Mouse (Mus musculus): Measurements from ENCODE around the gene Casp7.
"Not testable (repeated sequence)": the region's sequence is repeated elsewhere in the genome, so short reads cannot be mapped to it uniquely, and the experiment has no call there.

Gene Casp7

GRCm38 (mm10) chr19:56396669-56397621 lies at the start of gene Casp7:
Gene Casp7 (plus strand): TSS chr19:56397129.
- peak; percentile 49 for DNase-seq (ENCODE audit: low spot score)

- no peak for DNase-seq (ENCODE audit: low spot score)
Measured at GRCm38 (mm10) chr19:56349295-56349694, 47.6 kb upstream of the Casp7 start.

- DNase-seq (ENCODE audit: low spot score): no peak
Measured at GRCm38 (mm10) chr19:56353689-56354088, 43.2 kb upstream of the Casp7 start.

GRCm38 (mm10) chr19:56355201-56355600 lies 41.7 kb upstream of the Casp7 start:
- DNase-seq (ENCODE audit: low spot score): no peak

DNA sequence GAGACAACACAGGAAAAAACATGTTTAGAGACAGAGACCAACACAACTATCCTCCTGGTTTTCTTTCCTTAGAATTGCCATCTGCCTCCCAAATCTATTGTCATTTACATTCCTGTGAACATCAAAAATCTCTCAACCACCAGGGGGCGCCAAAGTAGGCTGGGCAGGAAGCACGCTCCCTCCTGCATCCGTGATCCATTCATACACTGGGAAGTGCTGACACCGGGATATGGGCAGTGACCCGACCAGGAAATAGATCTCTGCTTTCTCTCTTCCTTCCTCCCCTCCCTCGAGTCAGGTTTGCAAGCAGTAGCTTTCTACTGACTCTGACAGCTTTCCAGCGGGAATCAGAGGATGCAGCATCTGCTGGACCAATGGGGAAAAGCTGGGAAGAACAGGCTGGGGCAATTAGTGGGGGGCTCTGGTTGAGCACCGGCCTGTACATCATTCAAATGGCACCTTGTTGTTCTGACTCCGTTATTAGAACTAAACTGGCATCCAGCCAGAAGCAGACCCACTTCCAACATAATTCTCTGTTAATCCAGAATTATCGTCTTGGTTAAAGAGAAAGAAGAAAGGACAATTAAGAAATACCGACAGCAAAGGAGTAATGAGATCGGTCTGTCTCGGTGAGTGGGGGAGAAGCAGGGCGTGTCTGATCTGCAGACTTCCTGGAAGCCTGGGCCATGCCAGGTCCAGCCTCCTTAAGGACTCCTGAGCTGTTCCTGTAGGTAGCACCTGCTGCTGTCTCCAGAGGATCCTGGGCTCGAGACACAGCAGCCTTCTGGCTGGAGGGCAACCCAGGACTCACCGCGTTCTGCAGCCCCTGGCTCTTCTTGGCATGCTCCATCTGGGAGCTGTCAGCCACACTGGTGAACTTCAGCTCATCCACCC lies 40.2 kb upstream of the Casp7 start:
- no peak for DNase-seq (ENCODE audit: low spot score)

DNA sequence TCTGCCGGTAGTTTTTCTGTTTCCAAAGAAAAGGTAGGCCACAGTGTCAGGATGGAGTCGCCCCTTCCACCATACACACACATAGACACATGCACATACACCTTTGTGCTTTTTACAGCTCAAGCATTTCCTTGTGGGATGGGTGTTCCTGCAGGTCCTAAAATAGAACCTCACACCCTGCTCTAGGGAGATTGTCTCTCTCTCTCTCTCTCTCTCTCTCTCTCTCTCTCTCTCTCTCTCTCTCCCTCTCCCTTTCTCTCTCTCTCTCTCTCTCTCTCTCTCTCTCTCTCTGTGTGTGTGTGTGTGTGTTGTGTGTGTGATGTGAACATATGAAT lies 39.6 kb upstream of the Casp7 start:
- not testable (repeated sequence) for DNase-seq (ENCODE audit: low spot score)

- DNase-seq (ENCODE audit: low spot score): no peak
Measured at GRCm38 (mm10) chr19:56358890-56359289, 38.0 kb upstream of the Casp7 start.

DNA sequence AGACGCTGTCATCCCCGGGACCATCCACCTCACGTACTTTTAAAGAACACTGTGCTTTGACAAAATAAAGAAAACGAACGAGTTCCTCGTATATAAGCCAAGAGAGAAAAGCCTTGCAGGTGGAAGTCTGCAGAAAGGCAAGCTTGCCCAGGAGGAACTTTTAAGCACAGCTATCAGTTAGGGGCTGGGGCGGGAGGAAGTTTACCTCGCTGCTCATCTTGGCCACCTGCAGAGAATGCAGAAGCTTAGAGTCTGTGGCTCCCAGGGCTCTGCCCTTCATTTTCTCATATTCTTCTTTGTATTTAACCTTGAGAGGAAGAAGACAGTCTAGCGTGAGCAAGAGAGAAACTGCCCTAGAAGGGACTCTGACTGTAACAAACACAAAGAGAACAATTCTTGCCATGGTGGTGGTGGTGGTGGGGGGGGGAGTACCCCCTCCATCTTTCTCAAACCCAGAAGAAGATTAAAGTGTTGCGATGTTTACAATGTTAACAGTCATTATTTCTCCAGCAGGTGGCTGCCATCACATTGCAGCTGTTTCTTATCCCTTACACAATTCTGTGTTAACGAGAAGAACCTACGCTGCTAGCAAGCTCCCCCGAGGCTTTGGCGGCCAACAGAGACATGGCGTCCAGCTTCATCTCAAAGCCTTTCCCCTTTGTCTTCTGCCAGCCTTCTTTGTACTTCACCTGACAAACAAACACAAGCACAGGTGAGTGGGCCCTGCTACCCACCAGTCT lies 33.0 kb upstream of the Casp7 start:
- DNase-seq (ENCODE audit: low spot score): no peak

GRCm38 (mm10) chr19:56364563-56364962 lies 32.4 kb upstream of the Casp7 start:
- no peak for DNase-seq (ENCODE audit: low spot score)

GRCm38 (mm10) chr19:56366168-56366567 lies 30.8 kb upstream of the Casp7 start:
- no peak for DNase-seq (ENCODE audit: low spot score)

- no peak for DNase-seq (ENCODE audit: low spot score)
Measured at GRCm38 (mm10) chr19:56366625-56367024, 30.3 kb upstream of the Casp7 start.

DNA sequence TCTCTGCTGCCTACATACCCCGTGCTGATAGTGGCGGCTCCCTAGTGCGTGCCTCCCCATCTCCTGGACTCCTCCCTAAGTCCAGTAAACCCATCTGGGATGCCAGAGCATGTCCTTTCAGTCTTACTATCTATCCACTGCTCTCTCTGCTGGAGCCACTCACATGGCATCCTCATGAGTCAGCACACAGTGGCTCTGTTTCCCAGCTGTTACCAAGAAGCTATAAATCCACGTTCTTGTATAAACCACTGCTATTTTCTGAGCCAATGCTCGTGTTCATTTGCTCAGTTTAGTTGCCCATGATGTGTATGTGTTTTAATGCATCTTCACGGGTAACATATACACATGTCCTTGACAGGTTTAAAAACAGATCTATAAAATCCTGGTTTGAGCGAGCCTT lies 29.2 kb upstream of the Casp7 start:
- no peak for DNase-seq (ENCODE audit: low spot score)

GRCm38 (mm10) chr19:56368912-56369311 lies 28.0 kb upstream of the Casp7 start:
- no peak for DNase-seq (ENCODE audit: low spot score)

DNA sequence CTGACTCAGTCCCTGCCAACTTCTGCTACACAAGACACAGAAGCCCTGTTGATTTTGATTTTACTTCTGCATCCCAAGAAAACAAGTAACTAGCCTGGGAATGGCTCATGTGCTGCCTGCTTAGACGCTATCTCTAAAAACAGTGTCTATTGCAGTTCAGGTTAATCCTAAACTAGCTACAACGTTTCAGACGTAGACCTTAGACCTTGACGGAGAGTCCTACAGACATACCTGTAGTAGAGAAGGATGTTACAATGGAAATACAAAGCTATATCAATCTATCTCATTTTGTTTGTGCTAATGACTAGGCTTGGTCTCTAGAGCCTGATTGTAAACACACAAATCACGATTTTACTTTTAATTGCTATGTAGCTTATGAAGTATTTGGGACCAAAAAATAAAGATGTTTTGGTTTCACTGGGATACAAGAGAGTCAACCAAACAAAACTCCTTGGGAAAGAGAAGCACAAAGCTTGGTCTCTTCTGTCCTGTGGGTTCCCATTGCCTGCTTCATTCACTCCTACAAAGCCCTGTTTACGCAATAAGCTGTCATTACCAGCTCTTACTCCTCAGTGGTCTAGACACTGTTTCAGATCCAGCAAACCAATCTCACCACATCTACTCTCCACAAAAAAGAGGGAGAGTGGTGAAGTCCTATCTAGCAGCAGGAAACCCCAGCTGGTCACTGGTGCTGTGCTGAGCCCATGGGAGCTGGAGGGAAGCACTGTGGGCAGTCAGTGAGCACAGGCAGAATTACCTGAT lies 26.4 kb upstream of the Casp7 start:
- no peak for DNase-seq (ENCODE audit: low spot score)

- no peak for DNase-seq (ENCODE audit: low spot score)
Measured at GRCm38 (mm10) chr19:56372226-56372625, 24.7 kb upstream of the Casp7 start.

GRCm38 (mm10) chr19:56373246-56373645 lies 23.7 kb upstream of the Casp7 start:
- no peak for DNase-seq (ENCODE audit: low spot score)

GRCm38 (mm10) chr19:56374011-56374410 lies 22.9 kb upstream of the Casp7 start:
- no peak for DNase-seq (ENCODE audit: low spot score)

DNA sequence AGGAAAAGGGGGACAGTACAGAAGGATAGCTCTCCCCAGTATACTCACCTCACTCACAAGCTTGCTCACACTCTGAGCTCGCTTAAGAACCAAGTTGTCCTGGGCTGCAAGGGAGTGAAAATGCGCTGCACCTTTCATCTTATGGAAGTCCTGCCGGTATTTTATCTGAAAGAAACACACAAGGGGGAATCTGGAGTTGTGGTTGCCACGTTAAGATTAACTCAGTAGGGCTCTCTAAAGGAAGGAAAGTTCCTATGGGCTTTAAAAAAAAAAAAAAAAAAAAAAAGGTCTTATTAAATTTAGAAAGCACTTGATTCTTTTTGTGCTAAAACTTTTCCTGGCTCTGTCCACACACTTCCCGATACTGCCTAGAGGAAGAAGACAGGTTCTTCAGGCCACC lies 18.9 kb upstream of the Casp7 start:
- no peak for DNase-seq (ENCODE audit: low spot score)

DNA sequence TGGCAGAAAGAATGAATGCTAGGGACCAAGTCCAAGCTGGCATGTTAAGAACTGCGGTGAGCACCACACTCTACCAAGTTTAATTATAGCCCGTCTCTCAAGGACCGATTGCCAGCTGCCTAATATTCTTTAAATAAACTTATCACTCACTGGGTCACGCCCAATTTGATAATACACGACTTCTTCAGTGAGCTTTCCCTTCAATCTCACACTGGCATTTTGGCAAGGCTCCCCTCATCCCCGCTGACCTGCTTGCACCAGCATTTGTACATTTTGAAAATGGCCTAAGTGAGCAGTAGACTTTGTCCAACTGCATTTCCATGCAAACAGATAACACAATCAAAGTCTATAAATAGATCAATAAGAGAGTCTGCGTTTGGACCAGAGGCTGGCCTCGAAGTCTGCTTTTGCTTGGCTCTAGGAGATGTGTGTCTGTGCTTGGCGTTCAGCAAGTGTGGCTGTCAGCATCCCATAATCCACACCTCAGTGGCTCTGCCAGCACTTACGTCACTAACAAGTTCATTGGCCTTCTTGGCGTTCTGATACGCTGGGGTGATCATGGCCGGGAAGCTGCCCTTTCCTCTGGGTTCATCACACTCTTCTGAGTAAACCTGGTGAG lies 18.3 kb upstream of the Casp7 start:
- DNase-seq (ENCODE audit: low spot score): no peak

GRCm38 (mm10) chr19:56380341-56380740 lies 16.6 kb upstream of the Casp7 start:
- no peak for DNase-seq (ENCODE audit: low spot score)

GRCm38 (mm10) chr19:56381407-56381806 lies 15.5 kb upstream of the Casp7 start:
- no peak for DNase-seq (ENCODE audit: low spot score)

Data from ovary, adult 18-20 months (tissue).